Mouse (Mus musculus): ENCODE data around the gene Ugcg. TPM values are rescaled to one million over a fixed set of nuclear protein-coding genes. Genes with fewer than 3 reads are reported as not detected.

Ugcg gene
- total and polyA plus RNA-seq, 3 experiments = 30.8 to 45.4 TPM; not detected in 1

- Histone ChIP-seq H3K79me2 (ENCODE audit: control insufficient read depth, insufficient read depth, low read length, poor library complexity) (peaks cover 51% of the 10 kb centered on the region), H3K4me1 (ENCODE audit: control insufficient read depth in 1 of 2, insufficient read depth in 2 of 2, low read length in 2 of 2) (peaks cover 22 to 33% of the 10 kb centered on the region in 2 experiments), H3K27ac (ENCODE audit: control insufficient read depth, low read depth, low read length) (peak overlapping the region; percentile 90), H3K27me3 (ENCODE audit: control insufficient read depth in 1 of 2, insufficient read depth in 2 of 2, low read length in 2 of 2) (no peaks in the 10 kb centered on the region), H3K4me3 (ENCODE audit: control insufficient read depth in 1 of 2, insufficient read depth in 1 of 2, low read depth in 2 of 2, low read length in 2 of 2) (peak overlapping the region; percentile 37 to 96), H3K9ac (ENCODE audit: control insufficient read depth, low read depth, low read length, poor library complexity, severe bottlenecking) (peak overlapping the region; percentile 98), H3K9me3 (replicated peaks; ENCODE audit: insufficient read depth, low read length) (no peaks in the 10 kb centered on the region), H3K36me3 (ENCODE audit: control insufficient read depth in 1 of 2, insufficient read depth in 2 of 2, low read length in 2 of 2) (peaks cover 0 to 53% of the 10 kb centered on the region in 2 experiments; a peak in 3 of 4 replicates)
- TF ChIP-seq E2F4 (IDR thresholded peaks at IDR 0.05; ENCODE audit: borderline replicate concordance, low read depth, low read length) (0 out of 2 replicates have a peak, but pooled peaks have one; percentile 11), GATA1 (IDR thresholded peaks at IDR 0.05; ENCODE audit: low read depth, low read length) (peak; percentile 62), MAFK (IDR thresholded peaks at IDR 0.05; ENCODE audit: borderline replicate concordance, low read depth, low read length) (no peak), MYC (IDR thresholded peaks at IDR 0.05; ENCODE audit: low read depth, low read length) (peak; percentile 76; the same call in 1 of the 2 replicates), CHD1 (IDR thresholded peaks at IDR 0.05; ENCODE audit: low read depth, low read length) (0 out of 2 replicates have a peak, but pooled peaks have one; percentile 37), TAL1 (IDR thresholded peaks at IDR 0.05; ENCODE audit: low read length) (peak; percentile 63), TCF12 (IDR thresholded peaks at IDR 0.05; ENCODE audit: low read depth, low read length) (peak; percentile 80), ZNF384 (IDR thresholded peaks at IDR 0.05; ENCODE audit: low read depth, low read length) (peak; percentile 92), ZKSCAN1 (IDR thresholded peaks at IDR 0.05; ENCODE audit: low read depth, low read length) (no peak), EP300 (IDR thresholded peaks at IDR 0.05; ENCODE audit: low read depth in 1 of 2, low read length in 2 of 2) (peak; percentile 66 to 84), MAX (IDR thresholded peaks at IDR 0.05; ENCODE audit: low read length) (peak; percentile 89), ELF1 (IDR thresholded peaks at IDR 0.05; ENCODE audit: low read depth, low read length) (0 out of 2 replicates have a peak, but pooled peaks have one; percentile 7), UBTF (IDR thresholded peaks at IDR 0.05; ENCODE audit: borderline replicate concordance, insufficient read depth, low read depth, low read length) (no peak), ETS1 (IDR thresholded peaks at IDR 0.05; ENCODE audit: low read depth, low read length) (peak; percentile 87), MXI1 (IDR thresholded peaks at IDR 0.05; ENCODE audit: low read depth, low read length) (peak; percentile 92), POLR2AphosphoS5 (IDR thresholded peaks at IDR 0.05; ENCODE audit: borderline replicate concordance, low read depth, low read length) (no peak), SIN3A (IDR thresholded peaks at IDR 0.05; ENCODE audit: low read length) (peak; percentile 96), GABPA (IDR thresholded peaks at IDR 0.05; ENCODE audit: low read depth, low read length) (no peak), MYB (IDR thresholded peaks at IDR 0.05; ENCODE audit: low read depth, low read length) (peak; percentile 70), ZMIZ1 (IDR thresholded peaks at IDR 0.05; ENCODE audit: low read depth, low read length) (no peak), USF1 (IDR thresholded peaks at IDR 0.05; ENCODE audit: low read depth, low read length) (no peak), CTCF (IDR thresholded peaks at IDR 0.05 in 2 of 3, conservative IDR thresholded peaks at IDR 0.05 in 1 of 3; ENCODE audit: control insufficient read depth in 1 of 3, insufficient read depth in 1 of 3, low read depth in 2 of 3, low read length in 3 of 3, poor library complexity in 1 of 3, severe bottlenecking in 1 of 3) (no peak), BHLHE40 (IDR thresholded peaks at IDR 0.05; ENCODE audit: borderline replicate concordance, low read depth, low read length) (no peak), SMC3 (IDR thresholded peaks at IDR 0.05; ENCODE audit: low read depth, low read length) (peak; percentile 11; the same call in 1 of the 2 replicates)
- DNase-seq (ENCODE audit: low read depth, low spot score) = peak; percentile 76
These were observed 1.8 kb downstream of the Ugcg start for GRCm38 (mm10) chr4:59190650-59191424.
